Comparison of ENCODE assay signal across 9 mouse cellular contexts in genomic region chr3:55354765-55355164, GRCm38 (mm10).
A peak's percentile ranks its signal among the peaks of the same experiment; 100 is the strongest.
DNase-seq lines count a peak whose midpoint lies in the region; ATAC-seq and TF ChIP-seq lines count a peak whose summit lies in the region.
"Had no signal": no experiment of that assay in that cellular context is flagged by ENCODE, and none has a peak within 500 bp of the region (broad histone marks: within the 10 kb centered on the region; RNA-seq: fewer than 3 reads in every experiment).

No protein-coding gene starts in this region.

- ATAC-seq in hindbrain, embryonic 14.5 days (ENCODE audit: low FRiP score) = no peak
- ATAC-seq in frontal cortex, adult (ENCODE audit: low TSS enrichment) = no peak

- H3K27me3 ChIP-seq in E14TG2a.4 (ENCODE audit: insufficient read depth, low read length) = no peaks in the 10 kb centered on the region; the same call in 1 of the 2 replicates
- H3K27me3 ChIP-seq in hindbrain, embryonic 14.5 days (ENCODE audit: control insufficient read depth, insufficient read depth, low read length) = no peaks in the 10 kb centered on the region

- H3K9me3 ChIP-seq in E14TG2a.4 (ENCODE audit: low read length) = no peaks in the 10 kb centered on the region
- H3K9me3 ChIP-seq in hindbrain, embryonic 14.5 days (ENCODE audit: control insufficient read depth, low read length) = no peaks in the 10 kb centered on the region

- H3K4me3 ChIP-seq in layer of hippocampus, adult 2 months = no peak overlapping the region
- H3K4me3 ChIP-seq in E14TG2a.4 (replicated peaks; ENCODE audit: low read length) = no peak overlapping the region
- H3K4me3 ChIP-seq in hindbrain, embryonic 14.5 days (replicated peaks; ENCODE audit: low read length) = no peak overlapping the region
- H3K4me3 ChIP-seq: erythroblast, embryonic 14.5 days had no signal

- H3K9ac ChIP-seq in hindbrain, embryonic 14.5 days = peak overlapping the region; percentile 25; the same call in 1 of the 2 replicates

- no peaks in the 10 kb centered on the region for H3K36me3 ChIP-seq in E14TG2a.4 (ENCODE audit: insufficient read depth, low read length)
- no peaks in the 10 kb centered on the region for H3K36me3 ChIP-seq in hindbrain, embryonic 14.5 days (replicated peaks; ENCODE audit: control insufficient read depth, insufficient read depth)

- no peak for TF ChIP-seq POLR2A in brain, embryonic 14.5 days (IDR thresholded peaks at IDR 0.05; ENCODE audit: borderline replicate concordance, extremely low read depth, insufficient read depth, insufficient read length, poor library complexity, severe bottlenecking)

- H3K4me1 ChIP-seq in E14TG2a.4 (replicated peaks; ENCODE audit: low read depth, low read length) = no peaks in the 10 kb centered on the region
- peaks cover 47% of the 10 kb centered on the region for H3K4me1 ChIP-seq in hindbrain, embryonic 14.5 days (replicated peaks; ENCODE audit: control insufficient read depth, insufficient read depth, low read length)

- no peak overlapping the region for H3K4me2 ChIP-seq in hindbrain, embryonic 14.5 days (replicated peaks)

- peak; percentile 79 for DNase-seq in layer of hippocampus, adult 2 months (ENCODE audit: low spot score in 2 of 2)
- DNase-seq in layer of hippocampus, postnatal 36 days = no peak
- peak; percentile 92 for DNase-seq in brain, embryonic 14.5 days (ENCODE audit: low read depth)
- DNase-seq in hindbrain, embryonic 14.5 days (ENCODE audit: low spot score) = peak; percentile 91
- peak; percentile 76 for DNase-seq in lung, postnatal 10 days
- no peak for DNase-seq in gastrocnemius, postnatal 36 days

- intact Hi-C loops in gastrocnemius, postnatal 36 days (cut with DNase I) = loop anchor here (1.0 to 2.0 kb wide), 2 partner anchors 201 to 274 kb away; no protein-coding TSS in a partner anchor

- peak; percentile 76 for TF ChIP-seq CTCF in layer of hippocampus, adult 2 months (conservative IDR thresholded peaks at IDR 0.05)
- TF ChIP-seq CTCF in E14TG2a.4 (conservative IDR thresholded peaks at IDR 0.05; ENCODE audit: low read length) = peak; percentile 41
- TF ChIP-seq CTCF in brain, embryonic 14.5 days (IDR thresholded peaks at IDR 0.05; ENCODE audit: borderline replicate concordance, extremely low read depth, insufficient read depth, insufficient read length) = peak; percentile 33; the same call in 1 of the 2 replicates

- WGBS in hindbrain, embryonic 14.5 days = 16% methylated on average over 3 of the region's 3 CpGs

- peak overlapping the region; percentile 89 for H3K27ac ChIP-seq in layer of hippocampus, adult 2 months
- H3K27ac ChIP-seq in hindbrain, embryonic 14.5 days = peak overlapping the region; percentile 85; the same call in 1 of the 2 replicates

Comparison
In these comparisons a context has a peak if more than half of its experiments do, and no peak if none do; other contexts are left out.
1. DNase-seq: peak in layer of hippocampus, adult 2 months (2 of 2), brain, embryonic 14.5 days (single experiment), hindbrain, embryonic 14.5 days (single experiment) and lung, postnatal 10 days (single experiment); none in layer of hippocampus, postnatal 36 days (0 of 2) and gastrocnemius, postnatal 36 days (0 of 2).
2. Peak in every context shown above with its lines, with median percentiles within 50 percentile points of each other: CTCF ChIP-seq.